Mouse (Mus musculus) ovary, adult 18-20 months (tissue): ENCODE data around the gene Itsn1.

ENCODE experiments used
- DNase-seq: peaks from one replicate; pipeline ENCODE4 v3.0.0; 2022; ENCODE audit warnings: low spot score, mixed read lengths

The Itsn1 gene

DNA sequence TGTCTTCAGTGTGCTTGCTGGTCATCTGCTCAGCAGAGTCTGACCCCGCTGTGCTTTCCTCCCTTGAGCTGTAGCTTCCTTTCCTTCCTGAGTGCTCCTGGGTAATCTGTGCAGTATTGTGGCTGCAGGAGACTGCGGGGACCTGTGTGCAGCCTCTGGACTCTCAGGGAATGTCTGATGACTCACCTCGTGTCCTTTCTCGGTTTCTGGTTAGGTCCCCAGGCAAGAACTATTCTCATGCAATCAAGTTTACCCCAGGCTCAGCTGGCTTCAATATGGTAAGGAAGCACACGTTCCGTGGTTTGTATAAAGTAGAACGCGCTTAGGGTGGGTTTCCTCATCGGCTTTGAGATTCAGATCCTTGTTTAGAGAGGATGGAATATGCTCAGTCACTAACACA, 82.8 kb downstream of the Itsn1 start:
- DNase-seq: no peak

DNA sequence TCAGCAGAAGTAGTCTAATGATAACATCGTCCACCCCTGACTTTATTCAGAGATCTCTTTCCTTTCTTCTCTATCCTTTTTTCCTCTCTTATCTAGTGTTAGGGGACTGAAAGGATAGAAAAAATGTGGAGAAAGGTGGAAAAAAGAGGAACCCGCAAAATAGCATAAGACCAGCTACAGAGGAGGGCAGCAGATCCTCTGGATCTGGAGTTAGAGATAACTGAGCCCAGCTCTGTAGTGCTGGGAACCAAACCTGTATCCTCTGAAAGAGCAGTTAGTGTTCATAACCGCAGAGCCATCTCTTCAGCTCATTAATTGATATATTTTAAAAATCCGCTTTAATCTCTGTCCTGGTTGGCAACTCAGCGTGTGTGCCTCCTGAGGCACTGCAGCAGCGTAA, 84.5 kb downstream of the Itsn1 start:
- DNase-seq: no peak

DNA sequence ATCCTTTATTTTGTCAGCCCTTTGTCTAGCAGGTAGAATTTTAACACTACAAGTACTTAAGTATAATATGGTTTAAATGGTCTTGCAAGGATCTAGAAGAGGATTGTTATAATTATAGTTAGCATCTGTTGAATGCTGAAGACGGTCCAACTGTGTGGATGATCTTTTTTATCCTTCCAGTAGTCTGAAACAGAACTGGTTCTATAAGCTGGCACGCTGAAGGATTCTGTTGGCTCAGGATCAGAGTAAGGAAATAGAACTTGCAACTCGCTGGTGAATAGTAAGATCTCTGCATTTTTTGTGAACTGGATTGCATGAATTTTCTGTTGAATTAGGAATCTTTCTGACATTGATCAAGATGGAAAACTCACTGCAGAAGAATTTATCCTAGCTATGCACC, 86.0 kb downstream of the Itsn1 start:
- no peak for DNase-seq

DNA sequence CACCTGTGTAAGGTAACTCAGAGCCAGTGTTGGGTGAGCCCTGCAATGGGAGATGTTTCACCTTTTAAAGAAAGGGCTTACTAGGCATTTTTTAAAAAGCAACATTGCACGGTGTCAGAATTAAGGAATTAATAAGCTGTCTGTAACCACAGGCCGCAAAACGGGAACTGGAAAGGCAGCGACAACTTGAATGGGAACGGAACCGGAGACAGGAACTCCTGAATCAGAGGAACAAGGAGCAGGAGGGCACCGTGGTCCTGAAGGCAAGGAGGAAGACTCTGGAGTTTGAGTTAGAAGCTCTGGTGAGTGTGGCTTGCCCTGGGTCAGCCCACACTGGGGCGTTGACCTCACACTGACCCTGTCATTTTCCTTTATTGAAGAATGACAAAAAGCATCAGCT, 91.2 kb downstream of the Itsn1 start:
- DNase-seq: no peak

DNA sequence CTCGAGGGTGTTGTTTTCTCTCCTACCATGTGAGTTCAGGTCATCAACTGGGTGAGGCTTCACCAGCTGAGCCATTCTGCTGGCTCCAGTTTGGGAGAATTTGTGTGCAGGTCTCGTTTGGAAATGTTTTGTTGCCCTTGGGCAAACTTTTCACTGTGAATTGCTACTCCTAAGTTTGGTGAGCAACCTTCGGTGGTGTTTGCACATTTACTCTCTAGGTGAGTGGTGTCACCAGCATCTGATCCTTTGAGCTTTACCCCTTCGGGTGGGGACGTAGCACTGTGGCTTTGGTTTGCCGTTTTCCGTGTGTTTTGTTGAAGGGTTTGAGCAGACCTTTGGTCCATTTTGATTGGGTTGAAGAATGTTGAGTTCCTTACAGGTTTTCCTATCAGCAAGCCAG, 93.2 kb downstream of the Itsn1 start:
- no peak for DNase-seq

DNA sequence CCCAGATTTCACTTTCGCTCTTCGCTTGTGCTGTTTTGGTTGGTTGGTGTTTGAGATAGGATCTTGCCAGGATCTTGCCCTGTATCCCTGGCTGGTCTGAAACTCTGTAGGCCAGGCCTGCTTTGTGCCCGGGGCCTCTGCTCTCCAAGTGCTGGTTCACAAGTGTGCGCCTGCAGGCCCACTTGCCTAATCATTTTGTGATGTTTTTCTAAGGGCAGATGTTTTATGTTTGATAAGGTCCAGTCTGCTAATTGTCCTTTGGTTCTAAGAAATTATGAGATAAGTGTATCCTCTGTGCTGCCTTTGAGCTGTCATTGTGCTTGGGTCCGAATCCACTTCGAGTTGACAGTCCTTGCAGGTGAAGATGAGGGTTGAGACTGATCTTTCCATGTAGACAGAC, 93.7 kb downstream of the Itsn1 start:
- no peak for DNase-seq

DNA sequence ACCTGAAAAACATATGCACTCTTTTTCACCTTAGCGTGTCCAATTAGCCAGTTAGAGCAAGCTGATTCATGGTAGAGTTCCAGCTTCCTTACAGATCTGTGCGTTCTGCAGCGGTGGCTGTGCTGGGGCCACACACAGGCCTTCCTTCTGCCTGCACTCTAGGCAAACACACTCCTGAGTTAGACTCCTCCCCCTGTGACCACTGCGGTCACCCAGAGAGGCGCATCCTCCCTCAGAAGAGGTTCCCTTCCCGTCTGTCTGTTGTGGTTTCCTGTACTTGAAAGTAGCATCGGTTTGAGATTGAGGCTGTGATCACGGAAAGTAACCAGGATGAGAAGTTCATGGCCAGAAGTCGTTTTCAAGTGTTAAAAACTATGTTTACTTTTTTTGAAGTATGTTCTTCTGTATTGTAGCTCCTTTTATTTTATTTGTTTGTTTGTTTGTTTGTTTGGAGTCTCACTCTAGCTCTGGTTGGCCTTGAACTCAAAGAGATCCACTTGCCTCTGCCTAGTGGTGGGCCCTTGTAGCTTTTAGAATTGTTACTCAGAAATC, 96.8 kb downstream of the Itsn1 start:
- no peak for DNase-seq

DNA sequence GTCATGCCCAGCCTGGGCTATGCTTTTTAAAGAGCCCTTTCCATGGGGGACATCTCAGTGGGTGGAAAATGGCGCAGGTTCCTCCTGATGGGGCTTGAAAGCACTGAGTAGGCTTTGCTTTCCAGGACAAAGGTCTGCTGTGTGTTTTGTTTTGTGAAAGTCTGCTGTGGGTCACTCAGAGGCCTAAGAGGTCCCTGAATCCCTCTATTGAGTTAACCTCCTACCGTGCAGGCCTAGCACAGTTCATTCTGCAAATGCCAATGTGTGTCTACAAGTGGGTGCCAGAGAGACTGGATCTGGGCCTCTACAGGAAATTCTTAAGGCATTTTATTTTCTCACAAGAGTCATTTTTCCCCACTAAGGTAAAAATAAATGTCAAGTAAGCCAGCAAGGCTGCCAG, 97.8 kb downstream of the Itsn1 start:
- no peak for DNase-seq

DNA sequence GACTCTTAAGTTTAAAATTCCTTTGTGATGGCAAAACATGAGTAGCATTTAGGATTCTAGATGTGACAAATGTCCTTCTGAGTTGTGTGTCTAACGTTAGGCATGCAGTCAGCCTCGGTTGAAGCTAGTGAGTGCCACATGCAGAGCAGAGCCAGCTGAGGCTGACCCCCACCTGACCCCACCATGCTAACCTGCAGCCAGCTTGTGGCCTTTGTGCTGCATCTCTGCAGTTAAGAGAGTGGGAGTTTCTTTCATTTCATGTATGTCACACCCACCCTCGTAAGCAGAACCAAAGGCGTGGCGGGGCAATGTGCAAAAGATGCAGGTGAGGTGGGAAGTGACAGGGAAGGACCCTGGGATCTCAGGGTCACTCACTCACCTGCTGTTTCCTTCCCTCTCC, 98.4 kb downstream of the Itsn1 start:
- DNase-seq: no peak

DNA sequence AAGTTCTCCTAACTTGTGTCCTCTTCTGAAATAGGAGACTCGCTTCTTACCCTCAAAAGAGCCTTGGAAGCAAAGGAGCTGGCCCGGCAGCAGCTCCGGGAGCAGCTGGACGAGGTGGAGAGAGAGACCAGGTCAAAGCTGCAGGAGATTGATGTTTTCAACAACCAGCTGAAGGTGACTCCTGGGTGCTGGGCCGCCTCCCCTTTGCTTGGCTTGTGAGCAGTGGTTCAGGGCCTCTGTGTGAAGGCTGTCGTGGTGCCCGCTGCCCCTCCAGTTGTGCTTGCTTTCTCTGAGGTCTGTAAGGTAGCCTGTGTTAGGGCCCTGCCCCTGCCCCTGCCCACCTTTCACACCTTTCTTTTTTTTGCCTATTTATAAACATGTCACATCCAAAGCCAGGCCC, 99.1 kb downstream of the Itsn1 start:
- no peak for DNase-seq

DNA sequence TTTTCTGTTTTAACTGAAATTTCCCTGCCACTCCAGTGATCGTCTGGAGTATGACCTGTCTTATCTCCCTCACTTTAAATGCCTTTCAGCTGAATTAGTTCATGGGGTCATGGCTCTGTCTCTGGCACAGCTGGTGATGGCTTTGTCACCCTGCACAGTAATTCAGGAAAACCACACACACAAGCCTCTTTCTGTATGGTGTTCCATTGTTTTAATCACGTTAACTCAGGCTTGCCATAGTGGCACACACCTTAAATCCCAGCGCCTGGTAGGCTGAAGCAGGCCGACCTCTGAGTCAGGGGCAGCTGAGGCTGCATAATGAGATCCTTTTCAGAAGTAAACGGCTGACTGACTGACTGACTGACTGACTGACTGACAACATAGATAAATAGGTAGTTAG, 99.5 kb downstream of the Itsn1 start:
- DNase-seq: no peak

DNA sequence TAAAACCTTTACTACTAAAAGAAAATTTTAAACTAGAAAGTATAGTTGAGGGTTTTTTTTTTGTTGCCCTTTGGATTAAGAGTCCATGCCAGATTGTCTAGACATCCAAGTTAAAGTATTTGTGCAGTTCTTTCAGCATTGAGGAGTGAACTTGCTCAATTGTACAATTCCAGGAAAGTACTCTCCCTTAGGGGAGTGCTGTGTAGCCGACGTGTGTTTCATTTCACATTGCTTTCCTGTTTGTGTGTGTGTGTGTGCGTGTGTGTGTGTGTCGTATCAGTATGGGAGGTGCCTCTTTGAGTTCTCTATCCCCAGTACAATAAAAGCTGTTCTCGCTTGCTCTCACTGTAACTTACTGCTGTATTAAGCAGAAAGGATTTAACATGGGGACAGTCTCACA, 100.0 kb downstream of the Itsn1 start:
- DNase-seq: no peak

DNA sequence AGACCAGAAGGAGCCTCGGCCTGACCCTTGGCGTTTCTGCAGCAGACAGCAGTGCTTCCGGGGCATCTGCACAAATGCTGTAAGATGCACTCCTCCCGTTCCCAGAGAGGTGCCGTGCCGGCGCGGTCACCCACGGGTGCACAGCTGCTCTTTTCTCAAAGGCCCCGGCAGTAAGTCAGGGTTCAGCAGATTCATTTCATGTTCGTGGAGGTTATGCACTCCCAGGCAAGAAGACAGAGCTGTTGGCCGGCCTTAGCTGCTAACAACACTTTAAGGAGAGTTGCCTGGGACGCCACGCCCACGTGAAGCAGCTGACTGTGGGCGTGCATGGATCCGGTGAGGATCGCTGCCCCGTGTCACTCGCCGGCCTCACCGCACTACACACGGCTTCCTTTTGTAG, 101.2 kb downstream of the Itsn1 start:
- DNase-seq: no peak

DNA sequence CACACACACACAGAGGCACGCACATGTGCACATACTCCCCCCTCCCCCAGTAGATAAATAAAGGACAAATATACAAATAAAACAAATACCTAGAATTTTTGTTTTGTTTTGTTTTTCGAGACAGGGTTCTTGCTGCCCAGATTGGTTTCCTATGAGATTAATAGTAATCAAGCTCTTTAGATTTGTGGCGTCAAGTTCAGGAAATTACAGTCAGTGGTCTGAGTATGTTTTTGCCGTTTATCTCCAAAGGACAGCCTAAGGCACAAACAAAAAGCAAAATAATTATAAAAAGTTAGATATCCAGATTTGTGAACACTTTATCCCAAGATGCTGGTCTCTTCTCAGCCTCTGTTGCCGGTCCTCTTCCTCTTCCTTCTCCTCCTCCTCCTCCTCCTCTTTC, 104.0 kb downstream of the Itsn1 start:
- no peak for DNase-seq

DNA sequence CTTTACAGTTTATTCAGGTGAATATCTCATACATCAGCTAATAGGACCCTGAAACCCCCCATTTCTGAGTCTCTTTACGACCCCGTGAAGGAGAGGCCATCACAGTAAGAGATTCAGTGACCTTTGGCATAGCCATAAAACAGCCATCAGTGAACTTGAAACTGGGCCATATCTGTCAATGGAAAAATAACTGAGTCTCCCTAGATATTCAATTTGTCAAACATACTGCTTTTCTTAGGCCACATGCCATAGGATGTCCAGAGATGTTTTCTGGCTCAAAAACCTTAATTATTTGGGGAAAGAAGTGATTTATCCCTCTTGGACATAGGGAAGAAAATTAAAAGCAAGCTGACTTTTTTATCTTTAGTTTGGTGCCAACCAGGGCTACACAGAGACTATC, 104.5 kb downstream of the Itsn1 start:
- DNase-seq: no peak

DNA sequence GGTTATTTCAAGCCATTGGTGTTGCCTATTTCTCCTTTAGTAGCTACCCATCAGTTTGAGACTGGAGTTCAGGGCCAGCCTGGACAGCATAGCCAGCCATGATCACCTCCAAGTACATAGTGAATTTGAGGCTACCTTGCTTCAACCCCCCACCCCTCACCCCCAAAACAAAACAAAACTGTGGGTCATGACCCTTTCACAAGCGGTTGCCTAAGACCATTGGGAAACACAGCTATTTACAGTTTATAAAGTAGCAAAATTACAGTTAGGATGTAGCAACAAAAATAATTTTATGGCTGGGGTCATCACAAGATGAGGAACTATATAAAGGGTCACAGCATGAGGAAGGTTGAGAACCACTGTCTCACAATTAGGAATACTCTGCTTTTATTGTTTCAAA, 104.9 kb downstream of the Itsn1 start:
- no peak for DNase-seq

DNA sequence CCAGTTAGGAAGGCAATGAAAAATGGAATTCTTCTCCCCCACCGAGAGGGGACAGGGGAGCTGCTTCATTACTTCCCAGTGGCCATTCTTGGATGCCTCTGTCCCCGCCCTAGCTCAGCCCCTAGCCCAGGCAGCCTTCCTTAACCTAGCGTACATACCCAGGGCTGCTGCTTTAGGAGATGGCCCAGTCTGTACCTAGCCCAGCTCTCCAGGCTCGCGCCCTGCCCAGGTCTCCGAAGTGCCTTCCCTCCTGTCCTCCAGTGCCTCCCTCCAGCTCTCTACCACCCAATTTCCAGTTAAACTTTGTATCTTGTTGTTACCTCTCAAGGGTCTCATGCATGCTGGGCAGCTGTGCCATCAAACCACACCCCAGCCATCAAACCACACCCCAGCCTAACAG, 106.7 kb downstream of the Itsn1 start:
- no peak for DNase-seq

DNA sequence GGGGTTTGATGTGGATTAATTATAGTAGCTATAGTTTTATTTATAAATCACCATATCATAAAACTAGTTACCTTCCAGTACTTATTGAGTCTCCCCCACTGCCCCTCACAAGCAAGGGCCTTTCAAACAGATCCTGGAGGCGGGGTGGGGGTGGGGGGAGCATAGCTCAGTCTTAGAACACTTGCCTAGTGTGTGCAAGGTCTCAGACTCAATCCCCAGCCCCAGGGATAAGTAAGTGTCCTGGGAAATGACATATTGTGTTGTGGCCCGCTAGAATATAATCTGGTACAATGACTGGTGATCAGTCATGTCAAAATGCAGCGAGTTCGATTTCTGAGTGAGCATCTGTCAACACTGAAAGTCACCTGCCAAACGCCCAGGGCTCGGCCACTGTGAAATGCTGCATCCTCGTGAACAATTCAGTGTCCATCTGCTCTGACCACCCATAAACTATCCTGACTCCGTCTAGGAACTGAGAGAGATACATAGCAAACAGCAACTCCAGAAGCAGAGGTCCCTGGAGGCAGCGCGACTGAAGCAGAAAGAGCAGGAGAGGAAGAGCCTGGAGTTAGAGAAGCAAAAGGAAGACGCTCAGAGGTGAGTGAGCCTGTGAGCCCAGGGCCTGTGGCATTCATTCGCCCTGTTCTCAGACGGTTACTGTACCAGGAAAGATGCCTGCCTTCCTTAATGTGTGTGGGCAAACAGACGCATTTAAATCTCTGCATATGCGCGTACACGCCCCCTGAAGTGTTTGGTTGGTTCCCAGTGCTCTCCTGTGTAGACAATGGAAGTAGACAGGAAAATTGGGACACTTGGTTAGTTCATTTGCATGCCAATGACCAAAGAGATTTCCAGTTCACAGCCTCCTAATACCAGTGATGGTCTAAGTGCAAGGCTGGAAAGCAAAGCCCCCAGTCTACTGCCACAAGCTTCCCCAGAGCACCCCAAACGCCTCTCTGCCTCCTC, 107.8 kb downstream of the Itsn1 start:
- DNase-seq: no peak

DNA sequence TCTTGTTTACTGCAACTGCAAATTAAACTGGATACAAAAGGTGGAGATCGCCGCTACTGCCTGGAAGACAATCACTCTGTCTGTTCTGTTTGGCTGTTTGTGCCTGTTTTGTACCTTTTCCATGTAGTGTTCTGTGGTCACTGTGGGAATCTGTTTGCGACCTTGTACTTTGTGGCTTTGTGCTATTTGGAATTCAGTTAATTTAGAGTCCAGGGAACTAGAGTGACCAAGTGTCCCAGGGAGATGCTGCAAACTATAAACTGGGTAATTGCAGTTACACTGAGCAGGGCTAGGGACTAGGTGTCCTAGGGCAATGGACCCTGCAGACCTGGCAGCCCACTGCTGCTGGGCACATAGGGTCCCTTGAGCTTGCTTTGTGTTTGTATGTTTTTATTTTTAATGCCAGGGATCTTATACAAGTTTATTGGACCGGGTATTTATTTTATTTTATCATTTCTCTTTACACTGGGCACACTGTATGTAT, 108.5 kb downstream of the Itsn1 start:
- no peak for DNase-seq

DNA sequence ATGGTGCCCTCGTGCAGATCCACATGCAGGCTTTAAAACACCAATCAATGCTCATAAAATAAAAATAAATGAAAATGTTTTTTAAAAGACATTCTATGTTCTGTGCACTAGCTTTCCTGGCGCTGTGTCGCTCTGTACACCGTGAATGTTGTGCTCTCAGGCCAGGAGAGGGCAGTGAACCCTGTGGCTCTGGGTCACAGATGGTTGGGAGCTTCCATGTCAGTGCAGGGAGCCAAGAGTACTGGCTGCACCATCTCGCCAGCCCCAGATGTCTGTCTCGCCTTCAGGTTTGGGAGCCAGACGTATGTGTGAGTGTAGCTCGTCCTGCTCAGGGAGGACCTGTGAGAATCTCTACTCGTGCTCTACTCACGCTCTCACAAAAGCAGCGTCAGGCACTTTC, 109.7 kb downstream of the Itsn1 start:
- no peak for DNase-seq

DNA sequence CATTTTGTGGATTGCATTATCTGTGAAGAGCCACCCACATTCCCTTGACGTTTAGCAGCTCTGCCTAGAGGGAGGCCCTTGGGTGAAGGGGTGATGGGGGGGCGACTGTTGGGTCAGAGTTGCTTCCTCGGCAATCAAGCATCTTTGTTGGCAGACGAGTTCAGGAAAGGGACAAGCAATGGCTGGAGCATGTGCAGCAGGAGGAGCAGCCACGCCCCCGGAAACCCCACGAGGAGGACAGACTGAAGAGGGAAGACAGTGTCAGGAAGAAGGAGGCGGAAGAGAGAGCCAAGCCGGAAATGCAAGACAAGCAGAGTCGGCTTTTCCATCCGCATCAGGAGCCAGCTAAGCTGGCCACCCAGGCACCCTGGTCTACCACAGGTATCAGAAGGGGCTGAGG, 110.4 kb downstream of the Itsn1 start:
- DNase-seq: no peak

DNA sequence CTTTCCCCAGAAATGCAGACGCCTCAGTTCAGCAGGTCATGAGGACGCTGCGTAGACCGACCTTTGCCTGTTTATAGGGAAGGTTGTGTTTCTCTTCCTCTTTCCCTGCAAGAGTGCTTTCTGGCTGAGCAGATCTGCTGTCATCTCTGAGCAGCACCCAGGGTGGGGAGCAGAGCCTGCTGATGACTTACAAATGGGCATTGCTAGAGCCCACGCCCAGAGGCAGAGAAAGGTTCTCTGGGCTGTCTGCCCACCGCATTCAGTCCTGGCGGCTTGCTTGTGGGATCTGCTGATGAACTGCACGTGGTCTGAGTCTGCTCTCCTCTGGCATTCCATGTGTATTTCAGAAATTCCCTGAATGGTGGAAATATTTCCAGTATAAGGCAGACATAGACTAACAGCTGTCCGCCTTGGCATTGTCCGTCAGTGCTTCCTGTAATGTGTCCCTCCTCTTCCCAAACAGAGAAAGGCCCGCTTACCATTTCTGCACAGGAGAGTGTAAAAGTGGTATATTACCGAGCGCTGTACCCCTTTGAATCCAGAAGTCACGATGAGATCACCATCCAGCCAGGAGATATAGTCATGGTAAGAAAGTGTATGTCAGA, 112.0 kb downstream of the Itsn1 start:
- no peak for DNase-seq

DNA sequence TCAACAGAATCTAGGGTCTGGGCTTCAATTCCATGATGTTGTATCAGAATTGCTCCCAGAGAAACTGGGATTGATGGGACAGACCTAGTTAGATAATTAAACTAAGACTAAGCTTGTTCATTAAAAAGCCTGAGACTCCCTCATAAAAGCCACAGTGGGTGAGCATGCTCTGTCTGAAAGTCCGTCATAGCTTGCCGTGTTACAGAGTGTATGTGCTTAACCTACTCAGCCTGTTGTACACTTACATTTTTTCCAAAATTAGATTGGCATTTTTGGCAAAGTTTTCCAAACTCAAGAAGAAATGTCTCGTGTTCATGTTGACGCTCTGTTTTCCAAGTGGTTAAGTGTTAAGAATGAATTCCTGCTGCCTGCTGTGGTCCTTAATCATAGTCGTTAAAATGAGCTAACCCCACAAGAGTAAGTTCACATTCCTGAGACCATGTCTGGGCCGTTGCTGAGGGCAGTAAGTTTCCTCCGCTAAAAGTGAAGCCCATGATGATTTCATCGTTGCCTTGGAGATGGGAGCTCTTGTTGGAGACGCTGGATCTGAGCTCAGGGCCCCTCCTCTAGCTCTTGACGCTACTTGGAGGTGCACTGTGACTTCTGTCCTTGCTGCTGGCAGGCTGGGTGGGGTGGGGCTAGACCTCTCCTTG, 117.1 kb downstream of the Itsn1 start:
- DNase-seq: no peak
